Mouse (Mus musculus): ENCODE measurements around the gene Gm42674. TPM values are rescaled to one million over a fixed set of nuclear protein-coding genes. Genes with fewer than 3 reads are reported as not detected.

Gene Gm42674
- polyA plus RNA-seq, 1 experiment from 2014 or later: not detected

GRCm38 (mm10) chr3:90653717-90654116 is 52.0 kb downstream of the Gm42674 start, which contains the start of gene S100a7a:
TSS of gene S100a7a (plus strand) at chr3:90654017.
- Histone ChIP-seq H3K36me3 (no peaks in the 10 kb centered on the region), H3K27ac (replicated peaks) (no peak within 1 kb of the TSS), H3K4me1 (no peaks in the 10 kb centered on the region), H3K4me2 (no peak within 1 kb of the TSS), H3K9ac (replicated peaks) (no peak within 1 kb of the TSS), H3K27me3 (replicated peaks) (0 out of 2 replicates have a peak, but pooled peaks cover 5% of the 10 kb centered on the region), H3K4me3 (replicated peaks) (no peak within 1 kb of the TSS), H3K9me3 (replicated peaks) (no peaks in the 10 kb centered on the region)
- no peak for ATAC-seq (ENCODE audit: low FRiP score)

Other genes starting within 250 kb of the Gm42674 start
- 30.5 and 34.3 TPM in 2 replicates for gene Slc27a3, start 212.0 kb upstream of the Gm42674 start, polyA plus RNA-seq (2015; fragmentation: Nextera tagmentation; extraction: Ambion mirVana)
- gene Ints3, start 168.3 kb upstream of the Gm42674 start, polyA plus RNA-seq (2015; fragmentation: Nextera tagmentation; extraction: Ambion mirVana): 29.8 and 31.5 TPM in 2 replicates
- 3.1 and 4.4 TPM in 2 replicates for gene Npr1, start 136.0 kb upstream of the Gm42674 start, polyA plus RNA-seq (2015; fragmentation: Nextera tagmentation; extraction: Ambion mirVana)
- 218 and 229 TPM in 2 replicates for gene Ilf2, start 125.8 kb upstream of the Gm42674 start, polyA plus RNA-seq (2015; fragmentation: Nextera tagmentation; extraction: Ambion mirVana)
- gene Snapin, start 110.9 kb upstream of the Gm42674 start, polyA plus RNA-seq (2015; fragmentation: Nextera tagmentation; extraction: Ambion mirVana): 97.8 and 98.7 TPM in 2 replicates
- 169 TPM in 2 replicates for gene Chtop, start 92.4 kb upstream of the Gm42674 start, polyA plus RNA-seq (2015; fragmentation: Nextera tagmentation; extraction: Ambion mirVana)
- gene S100a1, start 87.5 kb upstream of the Gm42674 start, polyA plus RNA-seq (2015; fragmentation: Nextera tagmentation; extraction: Ambion mirVana): 23.5 and 29.1 TPM in 2 replicates
- 11.7 and 16.8 TPM in 2 replicates for gene S100a13, start 87.5 kb upstream of the Gm42674 start, polyA plus RNA-seq (2015; fragmentation: Nextera tagmentation; extraction: Ambion mirVana)
- 0.87 and 13.5 TPM in 2 replicates for gene S100a14, start 75.0 kb upstream of the Gm42674 start, polyA plus RNA-seq (2015; fragmentation: Nextera tagmentation; extraction: Ambion mirVana)
- gene S100a16, start 64.7 kb upstream of the Gm42674 start, polyA plus RNA-seq (2015; fragmentation: Nextera tagmentation; extraction: Ambion mirVana): 44.0 and 69.4 TPM in 2 replicates
- gene S100a3, start 41.3 kb upstream of the Gm42674 start, polyA plus RNA-seq (2015; fragmentation: Nextera tagmentation; extraction: Ambion mirVana): 1.1 and 4.3 TPM in 2 replicates
- not detected in 2 replicates for gene S100a2, start 11.7 kb upstream of the Gm42674 start, polyA plus RNA-seq (2015; fragmentation: Nextera tagmentation; extraction: Ambion mirVana)
- gene S100a4, start 1.9 kb downstream of the Gm42674 start, polyA plus RNA-seq (2015; fragmentation: Nextera tagmentation; extraction: Ambion mirVana): 1.2 and 10.7 TPM in 2 replicates
- not detected in 2 replicates for gene S100a5, start 6.6 kb downstream of the Gm42674 start, polyA plus RNA-seq (2015; fragmentation: Nextera tagmentation; extraction: Ambion mirVana)
- 43.6 and 90.4 TPM in 2 replicates for gene S100a6, start 11.0 kb downstream of the Gm42674 start, polyA plus RNA-seq (2015; fragmentation: Nextera tagmentation; extraction: Ambion mirVana)
- gene S100a7a, start 52.1 kb downstream of the Gm42674 start, polyA plus RNA-seq (2015; fragmentation: Nextera tagmentation; extraction: Ambion mirVana): not detected in 2 replicates
- gene S100a8, start 67.1 kb downstream of the Gm42674 start, polyA plus RNA-seq (2015; fragmentation: Nextera tagmentation; extraction: Ambion mirVana): 9.2 and 16.0 TPM in 2 replicates
- 6.2 and 12.6 TPM in 2 replicates for gene S100a9, start 93.8 kb downstream of the Gm42674 start, polyA plus RNA-seq (2015; fragmentation: Nextera tagmentation; extraction: Ambion mirVana)
- not detected in 2 replicates for gene Pglyrp4, start 125.0 kb downstream of the Gm42674 start, polyA plus RNA-seq (2015; fragmentation: Nextera tagmentation; extraction: Ambion mirVana)
- gene Gm5849, start 176.0 kb downstream of the Gm42674 start, polyA plus RNA-seq (2015; fragmentation: Nextera tagmentation; extraction: Ambion mirVana): not detected in 2 replicates

Measured in neural tube, embryonic 15.5 days (tissue).